Mouse (Mus musculus) hematopoietic multipotent progenitor cell, adult 10-12 weeks (in vitro differentiated cells): ENCODE results near the gene Dlk2. TPM values are rescaled to one million over a fixed set of nuclear protein-coding genes. Genes with fewer than 3 reads are reported as not detected.

ENCODE experiments used
- polyA plus RNA-seq: library from polyadenylated mRNA; stranded (reverse); fragments of >175 nt; gene quantifications from 2 replicates; pipeline ENCODE4 v1.2.3, GENCODE M21; 2012; ENCODE audit warnings: low replicate concordance

The Dlk2 gene
- 0.26 and 0.53 TPM in 2 replicates for polyA plus RNA-seq

GRCm38 (mm10) chr17:46297364-46298219 lies at the start of gene Dlk2:
Dlk2 (plus strand) TSS chr17:46297421.

GRCm38 (mm10) chr17:46247512-46248188 lies 49.6 kb upstream of the Dlk2 start, which contains the start of the genes Polr1c and Yipf3:
Polr1c (minus strand) TSS chr17:46248054.
Yipf3 (plus strand) TSS chr17:46248080.

GRCm38 (mm10) chr17:46253452-46254084 lies 43.7 kb upstream of the Dlk2 start, which contains the start of gene Lrrc73:
Lrrc73 (plus strand) TSS chr17:46253531.

GRCm38 (mm10) chr17:46282483-46283123 lies 14.6 kb upstream of the Dlk2 start, which contains the start of gene Tjap1:
Tjap1 (minus strand) TSS chr17:46283026.

GRCm38 (mm10) chr17:46327906-46328534 lies 30.8 kb downstream of the Dlk2 start, which contains the start of gene Abcc10:
Abcc10 (minus strand) TSS chr17:46328352.

Other genes with a start within 250 kb of the Dlk2 start
- gene Mrps18a, start 186.4 kb upstream of the Dlk2 start, polyA plus RNA-seq = 38.3 and 76.8 TPM in 2 replicates
- gene Rsph9, start 153.2 kb upstream of the Dlk2 start, polyA plus RNA-seq = 0.75 TPM in 1 of 2 replicates, not detected in the other
- 3.1 and 13.1 TPM in 2 replicates for gene Mad2l1bp, start 143.9 kb upstream of the Dlk2 start, polyA plus RNA-seq
- 115 and 348 TPM in 2 replicates for gene Gtpbp2, start 136.4 kb upstream of the Dlk2 start, polyA plus RNA-seq
- 0.76 and 1.9 TPM in 2 replicates for gene Polh, start 94.8 kb upstream of the Dlk2 start, polyA plus RNA-seq
- gene Xpo5, start 94.6 kb upstream of the Dlk2 start, polyA plus RNA-seq = 5.3 and 8.5 TPM in 2 replicates
- 5.7 and 13.6 TPM in 2 replicates for gene Polr1c, start 49.4 kb upstream of the Dlk2 start, polyA plus RNA-seq
- 192 and 236 TPM in 2 replicates for gene Yipf3, start 49.3 kb upstream of the Dlk2 start, polyA plus RNA-seq
- gene Lrrc73, start 43.9 kb upstream of the Dlk2 start, polyA plus RNA-seq = 0.84 and 1.2 TPM in 2 replicates
- gene Tjap1, start 14.4 kb upstream of the Dlk2 start, polyA plus RNA-seq = 56.3 and 96.3 TPM in 2 replicates
- 12.3 and 28.5 TPM in 2 replicates for gene Abcc10, start 30.9 kb downstream of the Dlk2 start, polyA plus RNA-seq
- 30.3 and 42.6 TPM in 2 replicates for gene Zfp318, start 86.3 kb downstream of the Dlk2 start, polyA plus RNA-seq
- gene Crip3, start 131.5 kb downstream of the Dlk2 start, polyA plus RNA-seq = 2.9 and 3.6 TPM in 2 replicates
- gene Slc22a7, start 141.0 kb downstream of the Dlk2 start, polyA plus RNA-seq = not detected in 2 replicates
- 3.0 and 6.6 TPM in 2 replicates for gene Ttbk1, start 190.3 kb downstream of the Dlk2 start, polyA plus RNA-seq
- gene Dnph1, start 199.3 kb downstream of the Dlk2 start, polyA plus RNA-seq = 1.2 and 3.1 TPM in 2 replicates
- 13.9 and 26.4 TPM in 2 replicates for gene Cul9, start 249.0 kb downstream of the Dlk2 start, polyA plus RNA-seq